Mouse (Mus musculus): ENCODE data around the gene Psmd4.
A peak's percentile ranks its signal among the peaks of the same experiment; 100 is the strongest.
"Not testable (repeated sequence)": the region's sequence is repeated elsewhere in the genome, so short reads cannot be mapped to it uniquely, and the experiment has no call there.

Gene Psmd4

DNA sequence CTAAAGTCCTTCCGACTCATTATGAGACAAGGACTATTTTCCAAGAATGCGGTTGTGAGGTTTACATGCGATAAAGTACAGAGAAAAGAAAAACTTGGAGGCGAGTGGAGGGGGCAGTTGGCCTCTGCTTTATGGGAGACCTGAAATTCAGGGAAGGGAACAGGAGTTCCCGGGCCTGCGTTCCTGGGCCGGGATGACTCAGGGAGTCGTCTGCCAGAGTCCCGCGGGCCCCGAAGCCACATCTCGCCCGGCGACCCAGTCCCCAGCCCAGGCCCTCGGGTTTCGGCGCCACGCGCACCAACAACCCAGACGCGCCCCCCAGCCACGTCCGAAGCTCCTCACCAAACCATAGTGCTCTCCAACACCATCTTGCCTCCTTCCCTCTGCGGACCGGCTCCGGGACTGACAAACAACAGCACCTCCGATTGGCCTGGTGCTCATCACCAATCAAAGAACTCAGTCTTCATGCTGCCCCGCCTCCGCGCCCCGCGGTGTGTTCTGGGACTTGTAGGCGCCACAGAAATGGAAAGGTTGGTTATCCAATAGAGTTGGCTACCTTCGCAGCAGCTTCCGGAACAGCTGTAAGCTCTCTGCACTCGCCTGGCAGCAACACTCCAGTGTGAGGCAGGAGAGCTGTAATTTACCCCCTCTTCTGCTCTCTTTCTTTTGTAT is at the start of gene Psmd4:
Gene Psmd4 (minus strand): TSS at position 449 of the 672 bp plus-strand sequence.
- peak; percentile 98 for DNase-seq (ENCODE audit: low spot score)

GRCm38 (mm10) chr3:95088071-95088470 is 45.7 kb upstream of the Psmd4 start:
- DNase-seq (ENCODE audit: low spot score), result no peak

GRCm38 (mm10) chr3:95071606-95072005 is 29.2 kb upstream of the Psmd4 start:
- DNase-seq (ENCODE audit: low spot score), result no peak

DNA sequence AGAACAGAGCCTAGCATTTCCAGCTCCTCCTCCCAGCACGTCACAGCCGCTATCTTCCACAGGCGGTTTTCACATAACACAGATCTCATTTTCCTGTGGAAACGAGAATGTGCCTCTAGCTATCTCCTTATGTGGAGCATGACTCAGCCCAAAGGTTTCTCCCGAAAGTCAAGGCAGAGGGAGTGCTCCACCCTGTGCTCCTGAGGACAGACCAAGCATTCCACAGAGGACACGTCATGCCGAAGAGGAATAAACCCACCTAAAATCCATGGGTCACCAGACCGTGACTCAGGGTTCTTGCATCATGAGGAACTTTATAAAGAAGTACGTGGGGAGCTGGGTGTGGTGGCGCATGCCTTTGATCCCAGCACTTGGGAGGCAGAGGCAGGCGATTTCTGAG is 24.2 kb upstream of the Psmd4 start:
- no peak for DNase-seq (ENCODE audit: low spot score)

DNA sequence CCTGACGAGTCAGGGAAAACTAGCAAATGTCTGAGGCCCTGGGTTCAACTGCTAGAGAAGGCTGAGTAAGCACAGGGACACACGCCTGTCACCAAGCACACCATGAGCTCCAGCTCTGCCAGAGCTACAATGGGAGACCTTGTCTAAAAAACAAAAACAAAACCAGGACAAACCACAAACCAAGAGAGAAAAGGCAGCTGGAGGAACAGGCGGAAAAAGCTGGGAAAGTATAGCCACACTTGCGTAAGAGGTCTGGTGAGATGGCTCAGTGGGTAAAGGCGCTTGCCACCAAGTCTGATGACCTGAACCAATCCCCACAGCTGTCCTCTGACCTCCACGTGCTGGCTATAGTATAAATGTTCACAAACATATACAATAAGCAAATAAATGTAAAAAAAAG is 23.7 kb upstream of the Psmd4 start:
- no peak for DNase-seq (ENCODE audit: low spot score)

DNA sequence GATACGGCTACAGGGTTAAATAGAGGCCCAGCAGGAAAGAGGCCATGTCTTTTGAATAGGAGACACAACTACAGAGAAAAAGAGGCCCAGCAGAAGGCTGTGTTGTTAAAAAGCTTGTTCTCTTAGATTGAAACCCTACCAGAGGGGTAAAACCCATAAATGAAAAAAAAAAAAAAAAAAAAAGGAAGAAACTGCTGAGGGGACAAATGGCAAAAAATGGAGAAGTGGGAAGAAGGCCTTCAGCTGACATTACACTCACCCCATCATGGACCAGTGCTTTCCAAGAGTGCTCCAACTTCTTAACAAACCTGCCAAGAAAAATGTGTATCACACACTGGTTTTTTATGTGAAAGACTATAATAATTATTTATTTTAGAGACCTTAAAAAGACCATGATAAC is 23.1 kb upstream of the Psmd4 start:
- no peak for DNase-seq (ENCODE audit: low spot score)

DNA sequence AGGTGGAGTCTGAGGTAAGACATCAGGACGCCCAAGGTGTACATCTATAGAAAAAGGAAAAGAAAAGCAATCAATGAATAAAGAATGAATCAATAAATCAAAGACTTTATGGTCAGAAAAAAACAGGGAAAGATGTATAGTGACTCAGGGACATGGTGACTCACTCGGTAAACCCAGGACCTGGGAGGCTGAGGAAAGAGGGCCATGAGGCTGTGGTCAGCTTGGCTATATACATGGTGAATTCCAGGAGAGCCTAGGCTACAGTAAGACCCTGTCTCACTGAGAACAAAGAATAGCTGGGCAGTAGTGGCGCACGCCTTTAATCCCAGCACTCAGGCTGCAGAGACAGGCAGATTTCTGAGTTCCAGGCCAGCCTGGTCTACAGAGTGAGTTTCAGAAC is 21.3 kb upstream of the Psmd4 start:
- DNase-seq (ENCODE audit: low spot score), result no peak

DNA sequence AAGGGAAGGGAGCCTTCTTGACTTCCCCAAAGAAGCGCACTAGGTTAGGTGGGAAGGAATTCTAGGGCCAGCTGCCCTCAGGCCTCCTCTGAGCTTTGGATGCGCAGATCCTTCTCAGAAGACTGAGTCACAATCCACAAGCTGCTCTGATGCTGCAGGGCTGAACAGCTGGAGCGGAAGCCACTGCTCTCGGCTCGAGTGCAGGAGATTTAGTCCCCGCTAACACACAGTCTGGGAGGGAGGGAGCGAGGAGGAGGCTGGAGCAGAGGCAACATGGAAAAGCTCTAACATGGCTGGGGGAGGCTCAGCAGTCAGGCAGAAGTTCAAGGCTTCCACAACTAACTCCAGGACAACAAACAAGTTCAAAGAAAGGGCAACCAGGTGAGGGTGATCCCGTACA is 15.7 kb upstream of the Psmd4 start:
- no peak for DNase-seq (ENCODE audit: low spot score)

DNA sequence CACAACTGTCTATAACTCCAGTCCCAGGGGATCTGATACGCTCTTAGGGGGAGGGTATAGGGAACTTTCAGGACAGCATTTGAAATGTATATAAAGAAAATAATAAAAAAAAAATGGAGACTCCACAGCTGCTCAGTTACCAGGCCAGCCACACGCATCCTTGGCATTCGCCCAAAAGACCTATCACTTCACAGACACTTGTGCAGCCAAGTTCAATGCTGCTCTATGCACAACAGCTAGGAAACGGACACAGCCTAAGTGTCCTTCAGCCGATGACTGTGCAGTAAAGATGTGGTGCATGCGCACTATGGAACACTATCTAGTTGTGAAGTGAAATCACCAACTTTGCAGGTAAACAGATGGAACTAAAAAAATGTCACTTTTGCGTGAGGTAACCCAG is 13.9 kb upstream of the Psmd4 start:
- DNase-seq (ENCODE audit: low spot score), result no peak

GRCm38 (mm10) chr3:95054481-95055260 is 12.3 kb upstream of the Psmd4 start:
- DNase-seq (ENCODE audit: low spot score), result no peak

DNA sequence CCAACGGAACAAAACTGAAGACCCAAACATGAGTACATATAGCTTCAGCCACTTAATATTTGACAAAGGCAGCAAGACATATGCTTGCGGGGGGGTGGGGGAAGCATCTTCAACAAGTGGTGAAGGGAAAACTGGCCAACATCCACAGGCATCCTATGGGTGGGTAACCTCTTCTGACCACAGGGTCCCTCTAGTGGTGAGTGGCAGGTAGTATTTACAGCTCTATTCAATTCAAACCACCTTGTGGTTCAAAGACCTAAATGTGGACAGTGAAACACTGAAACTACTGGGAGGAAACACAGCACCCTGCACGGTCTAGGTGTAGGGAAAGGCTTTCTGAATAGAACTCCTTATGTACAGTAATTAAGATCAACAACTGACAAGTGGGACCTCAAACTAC is 11.3 kb upstream of the Psmd4 start:
- no peak for DNase-seq (ENCODE audit: low spot score)

GRCm38 (mm10) chr3:95052959-95053358 is 10.5 kb upstream of the Psmd4 start:
- peak; percentile 71 for DNase-seq (ENCODE audit: low spot score)

GRCm38 (mm10) chr3:95047914-95048313 is 5.5 kb upstream of the Psmd4 start:
- no peak for DNase-seq (ENCODE audit: low spot score)

- no peak for DNase-seq (ENCODE audit: low spot score)
These were observed 4.1 kb upstream of the Psmd4 start for GRCm38 (mm10) chr3:95046462-95047057.

- DNase-seq (ENCODE audit: low spot score), result no peak
These were observed 837 bp upstream of the Psmd4 start for GRCm38 (mm10) chr3:95043251-95043650.

DNA sequence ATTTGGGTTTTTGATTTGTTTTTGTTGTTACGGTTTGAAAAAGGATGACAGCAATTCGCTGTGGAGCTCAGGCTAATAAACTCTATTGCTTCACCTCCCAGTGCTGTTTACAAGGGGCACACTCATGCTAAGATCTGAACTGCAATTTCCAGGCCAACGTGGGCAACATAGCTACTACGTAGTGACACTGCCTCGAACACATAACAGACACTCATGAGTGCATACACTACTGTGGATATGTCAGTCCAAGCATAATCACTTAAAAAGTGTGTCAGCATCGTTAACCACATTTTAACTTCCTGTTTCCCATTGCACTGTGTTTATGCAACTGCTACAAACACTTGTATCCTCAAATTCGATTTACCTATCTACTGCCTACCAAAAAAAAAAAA is 420 bp upstream of the Psmd4 start:
- no peak for DNase-seq (ENCODE audit: low spot score)

DNA sequence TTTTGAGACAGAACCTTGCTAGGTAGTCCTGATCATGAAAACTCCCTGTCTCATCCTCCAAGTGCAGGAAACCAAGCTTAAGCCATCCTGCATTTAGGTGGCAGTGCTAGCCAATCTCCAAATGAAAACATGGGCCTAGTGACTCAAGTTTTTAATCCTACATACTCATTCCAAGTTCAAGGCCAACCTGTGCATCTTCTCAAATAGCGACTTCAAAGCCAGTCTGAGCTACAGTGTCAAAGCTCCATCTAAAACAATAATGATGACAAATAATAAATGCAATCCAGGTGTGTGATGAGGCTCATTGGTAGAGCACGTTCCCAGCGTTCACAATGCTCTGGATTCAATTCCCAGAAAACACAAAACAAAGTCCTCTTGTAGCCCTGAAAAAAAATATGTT is 789 bp downstream of the Psmd4 start:
- no peak for DNase-seq (ENCODE audit: low spot score)

- DNase-seq (ENCODE audit: low spot score), result no peak
These were observed 12.5 kb downstream of the Psmd4 start for GRCm38 (mm10) chr3:95029953-95030352.

DNA sequence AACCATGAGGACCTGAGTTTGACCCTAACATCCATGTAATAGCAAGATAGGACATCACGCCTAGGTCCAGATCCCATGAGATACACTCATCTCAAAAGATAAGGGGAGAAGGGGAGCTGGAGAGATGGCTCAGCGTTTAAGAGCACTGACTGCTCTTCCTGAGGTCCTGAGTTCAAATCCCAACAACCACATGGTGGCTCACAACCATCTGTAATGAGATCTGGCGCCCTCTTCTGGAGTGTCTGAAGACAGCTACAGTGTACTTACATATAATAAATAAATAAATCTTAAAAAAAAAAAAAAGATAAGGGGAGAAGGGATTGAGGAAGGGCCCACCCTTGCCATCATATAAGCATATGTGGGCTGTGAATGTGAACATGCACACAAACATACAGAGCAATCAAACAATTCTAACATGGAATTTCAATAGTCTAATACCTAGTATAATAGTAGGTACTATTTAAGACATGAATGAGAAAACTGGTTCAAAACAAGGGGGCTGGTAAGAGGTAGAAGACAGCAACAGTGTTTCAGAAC is 13.1 kb downstream of the Psmd4 start:
- DNase-seq (ENCODE audit: low spot score), result not testable (repeated sequence)

DNA sequence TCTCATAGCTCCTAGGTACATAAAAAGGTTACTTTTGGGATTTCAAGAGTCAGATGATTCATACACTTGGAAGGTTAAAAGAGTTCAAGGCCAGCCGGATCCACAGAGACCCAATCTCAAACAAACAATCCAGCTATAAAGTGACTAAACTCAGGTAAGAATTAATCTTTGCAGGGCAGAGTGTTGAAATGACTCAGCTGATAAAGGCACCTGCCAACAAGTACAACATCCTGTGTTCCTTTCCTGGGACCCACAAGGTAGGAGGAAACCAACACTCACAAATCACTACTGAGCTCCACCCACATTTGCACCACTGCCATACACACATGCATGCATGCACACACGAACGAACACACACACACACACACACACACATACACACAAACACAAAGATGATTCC is 13.8 kb downstream of the Psmd4 start:
- no peak for DNase-seq (ENCODE audit: low spot score)

DNA sequence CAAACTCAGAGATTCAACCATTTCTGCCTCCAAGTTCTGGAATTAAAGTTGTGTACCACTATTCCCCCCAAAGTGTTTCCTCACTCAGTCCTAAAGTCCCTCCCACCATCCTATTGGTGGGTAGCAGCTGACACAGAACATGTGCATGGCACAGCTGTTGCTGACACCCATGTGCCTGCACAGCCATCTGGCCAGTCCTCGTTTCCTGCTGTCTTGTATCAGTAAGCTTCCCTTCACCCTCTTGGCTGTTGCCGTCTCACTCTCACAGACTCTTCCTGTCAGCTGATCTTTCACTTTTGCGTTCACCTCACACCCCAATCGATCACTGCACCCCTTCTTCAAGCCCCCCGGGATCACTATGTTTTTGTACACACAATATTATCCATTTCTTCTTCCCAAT is 14.7 kb downstream of the Psmd4 start:
- peak; percentile 82 for DNase-seq (ENCODE audit: low spot score)

- no peak for DNase-seq (ENCODE audit: low spot score)
These were observed 15.3 kb downstream of the Psmd4 start for GRCm38 (mm10) chr3:95027057-95027645.

- no peak for DNase-seq (ENCODE audit: low spot score)
These were observed 17.2 kb downstream of the Psmd4 start for GRCm38 (mm10) chr3:95025202-95025601.
